Mouse (Mus musculus) brain, embryonic 14.5 days (tissue): Measurements from ENCODE around the gene Mapkapk3.

ENCODE experiments used
- CTCF ChIP-seq: fragments of 200-500 bp; IDR thresholded peaks from 2 replicates; pipeline ENCODE4 v1.5.1; 2012; ENCODE audit warnings: inconsistent platforms, mild to moderate bottlenecking, moderate library complexity, borderline replicate concordance; ENCODE audit not compliant: insufficient read depth, insufficient read length; ENCODE audit errors: extremely low read depth
- POLR2A ChIP-seq: fragments of 200-500 bp; IDR thresholded peaks from 2 replicates; pipeline ENCODE4 v1.6.1; 2012; ENCODE audit warnings: mild to moderate bottlenecking, inconsistent platforms, borderline replicate concordance; ENCODE audit not compliant: poor library complexity, insufficient read depth, insufficient read length, severe bottlenecking; ENCODE audit errors: extremely low read depth

GRCm38 (mm10) chr9:107232140-107232539 is 57.5 kb downstream of the Mapkapk3 start:
- no peak for TF ChIP-seq CTCF
- TF ChIP-seq POLR2A, result no peak
